In the genomic region with DNA sequence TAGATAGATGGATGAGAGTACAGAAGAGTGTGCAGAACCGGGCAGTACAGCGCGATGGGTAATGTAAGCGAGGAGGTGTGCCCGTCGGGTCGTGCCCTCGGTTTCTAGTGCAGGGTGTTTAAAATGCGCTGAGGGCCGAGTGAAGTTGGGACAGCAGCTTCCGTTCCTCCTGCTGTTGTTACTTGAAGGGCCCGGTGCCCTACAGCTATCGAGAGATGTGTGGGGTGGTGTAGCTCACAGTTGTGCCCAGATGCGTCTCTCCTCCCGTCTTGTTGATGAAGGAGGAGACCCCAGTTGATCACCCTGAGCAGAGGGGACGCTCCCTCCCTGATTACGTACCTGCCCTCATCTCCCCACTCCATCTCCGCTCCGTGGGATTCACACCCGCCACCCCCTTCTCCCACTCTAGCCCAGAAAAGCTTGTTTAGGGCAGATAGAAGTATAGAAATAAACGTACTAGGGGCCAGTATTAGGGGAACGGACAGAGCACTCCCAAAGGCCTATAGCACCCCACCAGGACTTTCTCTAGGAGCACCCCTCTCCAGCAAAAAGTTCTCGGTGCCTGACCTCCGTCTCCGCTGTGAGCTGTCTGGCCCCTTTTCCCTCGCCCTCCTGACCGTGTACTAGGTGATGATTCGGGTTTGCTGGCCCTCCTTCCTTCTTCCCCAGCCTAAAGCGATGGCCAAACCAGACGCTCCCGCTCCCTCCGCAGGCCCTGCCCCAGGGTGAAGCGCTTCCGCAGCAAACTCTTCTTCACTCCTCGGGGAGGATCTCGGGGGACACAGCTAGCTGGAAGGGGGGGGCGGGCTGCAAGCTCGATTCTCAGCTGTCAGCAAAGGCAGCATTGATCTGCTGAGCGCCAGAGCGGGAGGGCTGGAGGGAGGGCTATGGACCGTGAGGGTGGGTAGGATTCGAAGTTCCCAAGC, we compare ENCODE assay signal across 8 mouse cellular contexts. TPM values are rescaled to one million over a fixed set of nuclear protein-coding genes. Genes with fewer than 3 reads are reported as not detected.
DNase-seq lines count a peak whose midpoint lies in the region; ATAC-seq and TF ChIP-seq lines count a peak whose summit lies in the region.

A gene (minus strand): TSS at position 672 of the 926 bp plus-strand sequence.

- H3K4me2 ChIP-seq in kidney, embryonic 14.5 days (replicated peaks; ENCODE audit: low read depth, low read length), result peak within 1 kb of the TSS; percentile 100
- peak within 1 kb of the TSS; percentile 100 for H3K4me2 ChIP-seq in embryonic facial prominence, embryonic 11.5 days (ENCODE audit: low read depth, low read length)
- peak within 1 kb of the TSS; percentile 100 for H3K4me2 ChIP-seq in hindbrain, embryonic 15.5 days
- H3K4me2 ChIP-seq in myocyte (ENCODE audit: low read depth), result peak within 1 kb of the TSS; percentile 27

- no peaks in the 10 kb centered on the region for H3K9me3 ChIP-seq in kidney, embryonic 14.5 days (ENCODE audit: control insufficient read depth, low read length)
- no peaks in the 10 kb centered on the region for H3K9me3 ChIP-seq in embryonic facial prominence, embryonic 11.5 days (replicated peaks; ENCODE audit: control insufficient read depth, low read length)
- no peaks in the 10 kb centered on the region for H3K9me3 ChIP-seq in hindbrain, embryonic 15.5 days

- ATAC-seq in kidney, embryonic 14.5 days (ENCODE audit: low FRiP score, low TSS enrichment), result no peak
- ATAC-seq in embryonic facial prominence, embryonic 11.5 days (replicated peaks; ENCODE audit: insufficient number of reproducible peaks, low FRiP score, low TSS enrichment, low read depth), result no peak
- ATAC-seq in hindbrain, embryonic 15.5 days (ENCODE audit: low FRiP score, low read depth), result 0 out of 2 replicates have a peak, but pooled peaks have one; percentile 10

- H3K27ac ChIP-seq in kidney, embryonic 14.5 days (ENCODE audit: low read depth, low read length), result no peak within 1 kb of the TSS
- H3K27ac ChIP-seq in embryonic facial prominence, embryonic 11.5 days (replicated peaks; ENCODE audit: low read depth, low read length), result no peak within 1 kb of the TSS
- no peak within 1 kb of the TSS for H3K27ac ChIP-seq in hindbrain, embryonic 15.5 days (replicated peaks)

- TF ChIP-seq POLR2A in myocyte (IDR thresholded peaks at IDR 0.05; ENCODE audit: insufficient read length, low read depth), result no peak

- peaks cover 16% of the 10 kb centered on the region for H3K4me1 ChIP-seq in kidney, embryonic 14.5 days (ENCODE audit: control insufficient read depth, insufficient read depth, low read length)
- peaks cover 4% of the 10 kb centered on the region for H3K4me1 ChIP-seq in embryonic facial prominence, embryonic 11.5 days (ENCODE audit: control insufficient read depth, insufficient read depth, low read length)
- peaks cover 22% of the 10 kb centered on the region for H3K4me1 ChIP-seq in hindbrain, embryonic 15.5 days (replicated peaks)

- H3K4me3 ChIP-seq in kidney, embryonic 14.5 days (ENCODE audit: low read length), result peak within 1 kb of the TSS; percentile 59
- peak within 1 kb of the TSS; percentile 61 for H3K4me3 ChIP-seq in embryonic facial prominence, embryonic 11.5 days (ENCODE audit: low read depth, low read length)
- H3K4me3 ChIP-seq in hindbrain, embryonic 15.5 days, result peak within 1 kb of the TSS; percentile 69
- peak within 1 kb of the TSS; percentile 28 for H3K4me3 ChIP-seq in myocyte

- H3K79me2 ChIP-seq in myocyte (ENCODE audit: control insufficient read depth, insufficient read depth), result no peaks in the 10 kb centered on the region

- H3K27me3 ChIP-seq in kidney, embryonic 14.5 days (ENCODE audit: control insufficient read depth, insufficient read depth, low read length), result peaks cover 36% of the 10 kb centered on the region
- peaks cover 46% of the 10 kb centered on the region for H3K27me3 ChIP-seq in embryonic facial prominence, embryonic 11.5 days (ENCODE audit: control insufficient read depth, insufficient read depth, low read length)
- H3K27me3 ChIP-seq in hindbrain, embryonic 15.5 days, result peaks cover 32% of the 10 kb centered on the region
- peaks cover 7% of the 10 kb centered on the region for H3K27me3 ChIP-seq in myocyte (ENCODE audit: control insufficient read depth, insufficient read depth, insufficient read length)

- peak within 1 kb of the TSS; percentile 18 for H3ac ChIP-seq in myocyte (ENCODE audit: control insufficient read depth, insufficient read length)

- DNase-seq in kidney, postnatal 10 days, result no peak
- DNase-seq in embryonic facial prominence, embryonic 11.5 days (ENCODE audit: low spot score), result peak; percentile 9
- DNase-seq in adrenal gland, postnatal 4 days (ENCODE audit: low spot score in 2 of 2), result no peak
- no peak for DNase-seq in c-Kit-positive CD71-positive TER-119-positive erythroid progenitor cells, embryonic 14.5 days (ENCODE audit: low spot score)
- no peak for DNase-seq in ovary, postnatal 14 days (ENCODE audit: low spot score)

- H3K9ac ChIP-seq in kidney, embryonic 14.5 days (ENCODE audit: low read depth, low read length), result peak within 1 kb of the TSS; percentile 64
- peak within 1 kb of the TSS; percentile 57; the same call in 1 of the 2 replicates for H3K9ac ChIP-seq in embryonic facial prominence, embryonic 11.5 days (replicated peaks; ENCODE audit: low read length)
- peak within 1 kb of the TSS; percentile 67 for H3K9ac ChIP-seq in hindbrain, embryonic 15.5 days

- H3K36me3 ChIP-seq in kidney, embryonic 14.5 days (ENCODE audit: control insufficient read depth, insufficient read depth, low read length), result no peaks in the 10 kb centered on the region
- no peaks in the 10 kb centered on the region for H3K36me3 ChIP-seq in embryonic facial prominence, embryonic 11.5 days (replicated peaks; ENCODE audit: control insufficient read depth, insufficient read depth, low read depth, low read length)
- no peaks in the 10 kb centered on the region for H3K36me3 ChIP-seq in hindbrain, embryonic 15.5 days
- H3K36me3 ChIP-seq in myocyte (ENCODE audit: control insufficient read depth, insufficient read depth), result no peaks in the 10 kb centered on the region

- WGBS in kidney, embryonic 14.5 days, result 2% methylated on average over 40 of the region's 42 CpGs
- 2% methylated on average over 42 of the region's 42 CpGs for WGBS in embryonic facial prominence, embryonic 11.5 days
- 2% methylated on average over 42 of the region's 42 CpGs for WGBS in hindbrain, embryonic 15.5 days

TF ChIP-seq in myocyte, 11 proteins besides CTCF, POLR2A, EP300 and RAD21:
- TF ChIP-seq MYOG (IDR thresholded peaks at IDR 0.05; ENCODE audit: control insufficient read depth in 1 of 3, insufficient read depth in 1 of 3, insufficient read length in 2 of 3, low read depth in 2 of 3), result no peak
- TF ChIP-seq MAX (IDR thresholded peaks at IDR 0.05; ENCODE audit: low read depth), result no peak
- TF ChIP-seq SRF (IDR thresholded peaks at IDR 0.05; ENCODE audit: control insufficient read depth, insufficient read length, low read depth), result no peak
- no peak for TF ChIP-seq E2F4 (IDR thresholded peaks at IDR 0.05; ENCODE audit: insufficient read depth)
- TF ChIP-seq TCF3 (IDR thresholded peaks at IDR 0.05; ENCODE audit: insufficient read length, low read depth), result no peak
- TF ChIP-seq MYOD1 (IDR thresholded peaks at IDR 0.05; ENCODE audit: control insufficient read depth in 1 of 3, insufficient read length in 2 of 3, low read depth in 2 of 3), result no peak
- TF ChIP-seq USF1 (IDR thresholded peaks at IDR 0.05; ENCODE audit: low read depth), result no peak
- TF ChIP-seq TCF12 (IDR thresholded peaks at IDR 0.05; ENCODE audit: insufficient read depth, poor library complexity, severe bottlenecking), result no peak
- no peak for TF ChIP-seq POLR2AphosphoS2 (IDR thresholded peaks at IDR 0.05; ENCODE audit: insufficient read length, low read depth)
- TF ChIP-seq CEBPB (IDR thresholded peaks at IDR 0.05; ENCODE audit: insufficient read depth, poor library complexity, severe bottlenecking), result no peak
- no peak for TF ChIP-seq REST (IDR thresholded peaks at IDR 0.05; ENCODE audit: insufficient read depth, insufficient read length)

RNA-seq across cellular contexts. Expression of the gene that starts here (rescaled TPM):
- polyA plus RNA-seq in kidney, embryonic 14.5 days (2014; fragmentation: Nextera tagmentation; extraction: Ambion mirVana), result 0.51 and 0.73 TPM in 2 replicates
- polyA plus RNA-seq in embryonic facial prominence, embryonic 11.5 days (2014; fragmentation: Nextera tagmentation; extraction: Ambion mirVana), result 4.3 and 4.6 TPM in 2 replicates
- polyA plus RNA-seq in hindbrain, embryonic 15.5 days (2015; fragmentation: Nextera tagmentation; extraction: Ambion mirVana), result 6.6 and 7.0 TPM in 2 replicates
- polyA plus RNA-seq in myocyte (2012; fragmentation: generic; extraction: Trizol), result 23.1 TPM
- 1 to 10 TPM; 5.6 to 6.5 TPM for total RNA-seq in adrenal gland, postnatal 4 days (2021)

Comparison
In these comparisons a context has a peak if more than half of its experiments do, and no peak if none do; other contexts are left out.
1. H3K4me2 ChIP-seq: peak in every context shown above with its lines; median percentile 100 in kidney, embryonic 14.5 days; 100 in embryonic facial prominence, embryonic 11.5 days; 100 in hindbrain, embryonic 15.5 days; 27 in myocyte.